In genomic region chr1:86502221-86503048, GRCm38 (mm10) we compare ENCODE assay signal across 8 mouse cellular contexts. TPM values are rescaled to one million over a fixed set of nuclear protein-coding genes. Genes with fewer than 3 reads are reported as not detected.
DNase-seq lines count a peak whose midpoint lies in the region; ATAC-seq and TF ChIP-seq lines count a peak whose summit lies in the region.

No protein-coding gene starts in this region.

- no peak for DNase-seq in heart, adult 8-10 months (ENCODE audit: low spot score)
- DNase-seq in midbrain, embryonic 11.5 days (ENCODE audit: low spot score, missing footprints), result peak; percentile 92
- no peak for DNase-seq in adrenal gland, adult 8-10 months
- DNase-seq in right cerebral cortex, adult 18-20 months, result no peak
- no peak for DNase-seq in lung, postnatal 36 days

- no peak for TF ChIP-seq EP300 in ES-Bruce4 (IDR thresholded peaks at IDR 0.05; ENCODE audit: insufficient read depth, low read depth, low read length)

- no peaks in the 10 kb centered on the region for H3K36me3 ChIP-seq in heart, embryonic 12.5 days
- no peaks in the 10 kb centered on the region for H3K36me3 ChIP-seq in ES-Bruce4 (ENCODE audit: control insufficient read depth, insufficient read depth, low read length, poor library complexity, severe bottlenecking)
- H3K36me3 ChIP-seq in forebrain, embryonic 15.5 days, result no peaks in the 10 kb centered on the region
- no peaks in the 10 kb centered on the region for H3K36me3 ChIP-seq in midbrain, embryonic 11.5 days (ENCODE audit: control insufficient read depth, insufficient read depth, low read length)

- peak overlapping the region; percentile 39; the same call in 1 of the 2 replicates for H3K9ac ChIP-seq in heart, embryonic 12.5 days
- H3K9ac ChIP-seq in ES-Bruce4 (ENCODE audit: low read depth, poor library complexity, severe bottlenecking), result peak overlapping the region; percentile 82
- 0 out of 2 replicates have a peak overlapping the region, but pooled peaks have one; percentile 0 for H3K9ac ChIP-seq in forebrain, embryonic 15.5 days (replicated peaks)
- H3K9ac ChIP-seq in midbrain, embryonic 11.5 days (ENCODE audit: low read length), result peak overlapping the region; percentile 68

- H3K9me3 ChIP-seq in heart, embryonic 12.5 days (replicated peaks), result no peaks in the 10 kb centered on the region
- no peaks in the 10 kb centered on the region for H3K9me3 ChIP-seq in ES-Bruce4 (replicated peaks; ENCODE audit: control insufficient read depth, insufficient read depth, low read length, poor library complexity, severe bottlenecking)
- no peaks in the 10 kb centered on the region for H3K9me3 ChIP-seq in forebrain, embryonic 15.5 days
- H3K9me3 ChIP-seq in midbrain, embryonic 11.5 days (ENCODE audit: control insufficient read depth, low read length), result no peaks in the 10 kb centered on the region

- WGBS in heart, embryonic 12.5 days, result 34% methylated on average over 11 of the region's 17 CpGs
- WGBS in forebrain, embryonic 15.5 days, result 12% methylated on average over 15 of the region's 17 CpGs
- 13% methylated on average over 16 of the region's 17 CpGs for WGBS in midbrain, embryonic 11.5 days

- TF ChIP-seq POLR2A in ES-Bruce4 (IDR thresholded peaks at IDR 0.05; ENCODE audit: insufficient read depth, low read length), result no peak

- ATAC-seq in heart, embryonic 12.5 days (ENCODE audit: insufficient number of reproducible peaks, low FRiP score), result no peak
- ATAC-seq in forebrain, embryonic 15.5 days (replicated peaks), result no peak
- no peak for ATAC-seq in midbrain, embryonic 11.5 days (ENCODE audit: low FRiP score)

- no peak overlapping the region for H3K4me3 ChIP-seq in heart, embryonic 12.5 days
- peak overlapping the region; percentile 46 for H3K4me3 ChIP-seq in ES-Bruce4 (ENCODE audit: low read depth, low read length)
- H3K4me3 ChIP-seq in forebrain, embryonic 15.5 days, result no peak overlapping the region
- no peak overlapping the region for H3K4me3 ChIP-seq in midbrain, embryonic 11.5 days (ENCODE audit: low read depth, low read length)

- no peak overlapping the region; the same call in 1 of the 2 replicates for H3K4me2 ChIP-seq in heart, embryonic 12.5 days
- H3K4me2 ChIP-seq in forebrain, embryonic 15.5 days (replicated peaks), result peak overlapping the region; percentile 2; the same call in 1 of the 2 replicates
- H3K4me2 ChIP-seq in midbrain, embryonic 11.5 days, result peak overlapping the region; percentile 47

- peaks cover 70% of the 10 kb centered on the region for H3K4me1 ChIP-seq in heart, embryonic 12.5 days (replicated peaks)
- peaks cover 17% of the 10 kb centered on the region for H3K4me1 ChIP-seq in ES-Bruce4 (ENCODE audit: control insufficient read depth, insufficient read depth, low read length)
- peaks cover 57% of the 10 kb centered on the region for H3K4me1 ChIP-seq in forebrain, embryonic 15.5 days
- H3K4me1 ChIP-seq in midbrain, embryonic 11.5 days (ENCODE audit: control insufficient read depth, insufficient read depth, low read length), result peaks cover 43% of the 10 kb centered on the region

- peak overlapping the region; percentile 29; the same call in 1 of the 2 replicates for H3K27ac ChIP-seq in heart, embryonic 12.5 days (ENCODE audit: poor library complexity, severe bottlenecking)
- peak overlapping the region; percentile 99 for H3K27ac ChIP-seq in ES-Bruce4 (ENCODE audit: insufficient read depth, low read length)
- H3K27ac ChIP-seq in forebrain, embryonic 15.5 days (replicated peaks), result peak overlapping the region; percentile 98
- H3K27ac ChIP-seq in midbrain, embryonic 11.5 days (ENCODE audit: low read depth, low read length), result peak overlapping the region; percentile 92

- no peak for TF ChIP-seq CTCF in ES-Bruce4 (IDR thresholded peaks at IDR 0.05; ENCODE audit: low read depth, low read length)

- no peaks in the 10 kb centered on the region for H3K27me3 ChIP-seq in heart, embryonic 12.5 days (replicated peaks)
- no peaks in the 10 kb centered on the region for H3K27me3 ChIP-seq in ES-Bruce4 (ENCODE audit: control insufficient read depth, insufficient read depth, low read length, poor library complexity, severe bottlenecking)
- H3K27me3 ChIP-seq in forebrain, embryonic 15.5 days, result no peaks in the 10 kb centered on the region
- H3K27me3 ChIP-seq in midbrain, embryonic 11.5 days (ENCODE audit: control insufficient read depth, insufficient read depth, low read length), result no peaks in the 10 kb centered on the region

RNA-seq across cellular contexts. Expression of gene Ptma, which starts 24.1 kb away (rescaled TPM):
- 1,057 and 1,113 TPM in 2 replicates for polyA plus RNA-seq in heart, embryonic 12.5 days (2016; fragmentation: Nextera tagmentation; extraction: Ambion mirVana)
- 100 to 1,000 TPM; 183 to 230 (median 211) TPM for total RNA-seq in heart, adult 8-10 months (2022)
- 3,893 and 3,930 TPM in 2 replicates for polyA plus RNA-seq in ES-Bruce4 (2011; ENCODE audit: insufficient read depth, insufficient read length, low read depth, missing spikeins)
- polyA plus RNA-seq in forebrain, embryonic 15.5 days (2015; fragmentation: Nextera tagmentation; extraction: Ambion mirVana), result 2,368 and 2,448 TPM in 2 replicates
- polyA plus RNA-seq in midbrain, embryonic 11.5 days (2014; fragmentation: Nextera tagmentation; extraction: Ambion mirVana), result 3,090 and 3,352 TPM in 2 replicates
- 100 to 1,000 TPM; 448 to 514 (median 510) TPM for total RNA-seq in adrenal gland, adult 8-10 months (2022)

Comparison
In these comparisons a context has a peak if more than half of its experiments do, and no peak if none do; other contexts are left out.
1. H3K27ac ChIP-seq: peak in every context shown above with its lines; median percentile 99 in ES-Bruce4; 98 in forebrain, embryonic 15.5 days; 92 in midbrain, embryonic 11.5 days; 29 in heart, embryonic 12.5 days.
2. H3K9ac ChIP-seq: peak in every context shown above with its lines; median percentile 82 in ES-Bruce4; 68 in midbrain, embryonic 11.5 days; 39 in heart, embryonic 12.5 days; 0 in forebrain, embryonic 15.5 days.